Mouse (Mus musculus) hindbrain, embryonic 16.5 days (tissue): ENCODE results near the gene Spdef. TPM values are rescaled to one million over a fixed set of nuclear protein-coding genes. Genes with fewer than 3 reads are reported as not detected.

ENCODE experiments used
- ATAC-seq: fragments of 200-750 bp; cut with Nextera tagmentation; 2 replicates; pipeline ENCODE4 v1.8.0; 2017; ENCODE audit warnings: moderate TSS enrichment, moderate library complexity
- H3K27ac ChIP-seq: fragments of 300-500 bp; sonication (generic); 2 replicates; pipeline ENCODE4 v1.5.1; 2014; ENCODE audit warnings: low read depth, mild to moderate bottlenecking, control low read depth, low read length, moderate library complexity
- H3K27me3 ChIP-seq: fragments of 300-500 bp; sonication (generic); replicated peaks from 2 replicates; pipeline ENCODE4 v1.6.1; 2014; ENCODE audit warnings: low read length; ENCODE audit not compliant: control insufficient read depth, insufficient read depth
- H3K36me3 ChIP-seq: fragments of 300-500 bp; sonication (generic); 2 replicates; pipeline ENCODE4 v1.6.1; 2014; ENCODE audit warnings: mild to moderate bottlenecking, low read length, moderate library complexity, mixed read lengths; ENCODE audit not compliant: control insufficient read depth, insufficient read depth
- H3K4me1 ChIP-seq: fragments of 300-500 bp; sonication (generic); 2 replicates; pipeline ENCODE4 v1.6.1; 2014; ENCODE audit warnings: low read depth, low read length; ENCODE audit not compliant: control insufficient read depth, insufficient read depth
- H3K4me2 ChIP-seq: fragments of 300-500 bp; sonication (generic); 2 replicates; pipeline ENCODE4 v1.6.1; 2014; ENCODE audit warnings: mild to moderate bottlenecking, low read length, control low read depth, moderate library complexity
- H3K4me3 ChIP-seq: fragments of 300-500 bp; sonication (generic); 2 replicates; pipeline ENCODE4 v1.5.1; 2014; ENCODE audit warnings: mild to moderate bottlenecking, low read length, control low read depth, moderate library complexity
- H3K9ac ChIP-seq: fragments of 300-500 bp; sonication (generic); 2 replicates; pipeline ENCODE4 v1.6.1; 2014; ENCODE audit warnings: low read depth, mild to moderate bottlenecking, control low read depth, low read length, moderate library complexity
- H3K9me3 ChIP-seq: fragments of 300-500 bp; sonication (generic); 2 replicates; pipeline ENCODE4 v1.6.1; 2014; ENCODE audit warnings: mild to moderate bottlenecking, low read length, moderate library complexity; ENCODE audit not compliant: control insufficient read depth
- WGBS: fragments of 180-500 bp; shearing (Covaris S2); extraction: QIAGEN DNeasy Blood & Tissue Kit; methylation state at CpG from one replicate; pipeline ENCODE4 v1.1.7; 2014; 5-methylcytosine and 5-hydroxymethylcytosine counted together
- polyA plus RNA-seq: library from polyadenylated mRNA; unstranded; fragments of >200 nt; fragmentation: Nextera tagmentation; extraction: Ambion mirVana; gene quantifications from 2 replicates; pipeline ENCODE4 v1.2.1, GENCODE M21; 2015

The Spdef gene
- polyA plus RNA-seq, 1 experiment from 2014 or later, result 1.6 TPM

DNA sequence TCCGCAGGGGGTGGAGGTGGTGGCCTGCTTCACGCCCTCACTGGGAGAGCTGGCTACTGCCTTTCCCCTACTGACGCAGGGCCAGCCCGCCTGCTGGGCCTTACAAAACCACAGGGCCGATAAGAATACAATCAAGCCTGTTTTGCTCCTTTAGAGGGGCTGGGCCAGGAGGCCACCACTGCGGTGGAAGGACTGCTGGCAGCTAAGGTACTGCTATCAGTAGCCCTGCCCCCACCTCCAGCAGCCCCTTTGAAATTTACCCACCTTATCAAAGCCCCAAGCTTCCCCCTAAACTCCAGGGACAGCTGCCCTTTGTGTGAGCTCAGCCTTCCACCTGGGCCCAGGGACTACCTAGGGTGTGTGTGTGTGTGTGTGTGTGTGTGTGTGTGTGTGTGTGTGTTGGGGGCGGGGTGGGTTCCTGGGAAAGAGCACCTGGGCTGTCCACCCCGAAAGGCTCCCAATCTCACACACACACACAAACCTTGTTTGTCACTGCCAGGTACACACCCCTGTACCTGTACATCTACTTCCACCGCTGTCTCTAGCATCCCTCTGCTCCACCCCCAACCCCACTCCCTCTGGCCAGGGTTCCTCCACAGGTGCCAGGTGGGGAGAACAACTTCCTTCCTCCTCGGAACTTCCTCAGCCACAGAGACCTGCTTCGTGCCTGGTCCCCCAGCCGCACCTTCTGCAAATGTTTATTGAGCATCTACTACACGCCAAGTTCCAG lies 5.8 kb upstream of the Spdef start:
- Histone ChIP-seq H3K36me3 (no peaks in the 10 kb centered on the region), H3K27ac (no peak overlapping the region), H3K4me1 (no peaks in the 10 kb centered on the region), H3K4me3 (no peak overlapping the region), H3K4me2 (no peak overlapping the region), H3K9ac (no peak overlapping the region), H3K9me3 (no peaks in the 10 kb centered on the region), H3K27me3 (no peaks in the 10 kb centered on the region)
- 22% methylated on average over 13 of the region's 13 CpGs for WGBS
- no peak for ATAC-seq

DNA sequence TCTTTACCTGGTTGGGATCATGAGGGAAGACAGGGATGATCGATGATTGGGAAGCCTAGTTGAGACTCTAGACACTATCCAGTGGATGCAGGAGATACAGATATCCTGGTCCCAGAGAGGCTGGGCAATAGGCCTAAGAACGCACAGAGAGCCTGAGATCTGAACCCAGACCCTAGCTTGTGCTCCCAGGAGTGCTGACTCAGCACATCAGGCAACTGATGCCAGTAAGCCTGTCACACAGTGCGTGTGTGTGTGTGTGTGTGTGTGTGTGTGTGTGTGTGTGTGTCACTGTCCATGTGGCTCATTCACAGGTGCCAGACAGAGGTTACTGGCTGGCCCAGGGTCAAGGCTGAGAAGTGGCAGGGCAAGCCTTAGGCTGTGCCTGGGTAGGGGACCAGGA lies 3.9 kb upstream of the Spdef start:
- no peaks in the 10 kb centered on the region for H3K9me3 ChIP-seq
- no peaks in the 10 kb centered on the region for H3K36me3 ChIP-seq
- no peak overlapping the region for H3K27ac ChIP-seq
- H3K4me1 ChIP-seq, result no peaks in the 10 kb centered on the region
- no peak overlapping the region for H3K4me2 ChIP-seq
- no peak overlapping the region for H3K9ac ChIP-seq
- no peak for ATAC-seq
- no peak overlapping the region for H3K4me3 ChIP-seq
- 91% methylated on average over 3 of the region's 3 CpGs for WGBS
- H3K27me3 ChIP-seq, result no peaks in the 10 kb centered on the region

- whole genome bisulfite sequencing, result 71% methylated on average over 5 of the region's 5 CpGs
- no peak for ATAC-seq
- no peak overlapping the region for H3K4me2 ChIP-seq
These were observed 3.4 kb upstream of the Spdef start for GRCm38 (mm10) chr17:27732152-27732551.

GRCm38 (mm10) chr17:27726527-27726926 lies 2.2 kb downstream of the Spdef start:
- Histone ChIP-seq H3K4me2 (no peak overlapping the region), H3K4me3 (no peak overlapping the region), H3K27ac (no peak overlapping the region), H3K9ac (no peak overlapping the region), H3K36me3 (no peaks in the 10 kb centered on the region), H3K27me3 (no peaks in the 10 kb centered on the region), H3K9me3 (no peaks in the 10 kb centered on the region), H3K4me1 (peaks cover 8% of the 10 kb centered on the region; the same call in 1 of the 2 replicates)
- ATAC-seq, result no peak
- WGBS, result 61% methylated on average over 7 of the region's 7 CpGs

More at GRCm38 (mm10) chr17:27732152-27732551, 3.4 kb upstream of the Spdef start:
- Histone ChIP-seq H3K9ac (no peak overlapping the region; the same call in 1 of the 2 replicates), H3K27ac (no peak overlapping the region), H3K36me3 (no peaks in the 10 kb centered on the region), H3K9me3 (no peaks in the 10 kb centered on the region), H3K27me3 (no peaks in the 10 kb centered on the region), H3K4me1 (no peaks in the 10 kb centered on the region), H3K4me3 (no peak overlapping the region)

DNA sequence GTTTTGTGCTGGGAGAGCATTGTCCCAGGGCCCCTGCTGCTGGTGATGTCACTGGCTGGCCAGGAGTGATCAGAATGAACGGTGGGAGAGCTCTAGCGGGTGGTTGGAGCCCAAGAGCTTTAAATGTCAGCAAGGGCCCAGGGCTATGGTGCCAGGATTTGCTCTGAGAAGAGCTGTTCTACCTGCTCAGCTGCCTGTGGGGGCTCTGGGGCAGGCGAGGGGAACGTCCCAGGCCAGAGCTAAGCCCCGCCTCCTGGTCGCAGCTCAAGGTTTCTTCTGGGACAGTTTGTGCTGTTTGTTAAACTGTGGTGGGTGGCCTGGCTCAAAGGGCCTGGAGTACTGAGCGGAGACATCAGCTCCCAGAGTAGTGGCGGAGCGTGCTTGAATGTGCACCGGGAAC lies 3.3 kb downstream of the Spdef start:
- Histone ChIP-seq H3K27me3 (no peaks in the 10 kb centered on the region), H3K4me2 (no peak overlapping the region), H3K36me3 (no peaks in the 10 kb centered on the region), H3K9me3 (no peaks in the 10 kb centered on the region), H3K27ac (no peak overlapping the region), H3K9ac (no peak overlapping the region), H3K4me3 (no peak overlapping the region), H3K4me1 (peaks cover 8% of the 10 kb centered on the region; the same call in 1 of the 2 replicates)
- no peak for ATAC-seq
- 14% methylated on average over 10 of the region's 10 CpGs for WGBS

DNA sequence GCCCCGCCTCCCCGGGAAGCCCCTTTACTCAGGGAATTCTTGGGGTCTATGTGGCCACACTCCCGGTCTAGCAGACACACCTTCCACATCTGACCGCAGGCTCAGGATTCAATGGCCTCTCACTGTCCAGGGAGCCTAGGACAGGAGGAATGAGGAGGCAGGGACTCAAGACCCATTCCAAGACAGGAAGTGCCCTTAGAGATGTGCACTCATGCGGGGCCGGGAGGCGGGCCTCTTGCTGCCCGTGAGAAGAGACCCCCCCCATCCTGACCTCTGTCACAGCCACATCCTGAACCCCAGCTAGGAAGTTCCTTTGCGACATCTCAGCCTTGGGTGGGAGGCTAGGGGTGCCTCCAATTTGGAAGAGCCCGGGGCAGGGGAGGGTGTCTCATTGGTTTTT lies 3.7 kb downstream of the Spdef start:
- Histone ChIP-seq H3K4me1 (peaks cover 8% of the 10 kb centered on the region; the same call in 1 of the 2 replicates), H3K27ac (no peak overlapping the region), H3K9me3 (no peaks in the 10 kb centered on the region), H3K27me3 (no peaks in the 10 kb centered on the region), H3K4me2 (no peak overlapping the region), H3K36me3 (no peaks in the 10 kb centered on the region), H3K4me3 (no peak overlapping the region), H3K9ac (no peak overlapping the region)
- 29% methylated on average over 10 of the region's 10 CpGs for WGBS
- ATAC-seq, result no peak

GRCm38 (mm10) chr17:27724327-27724726 lies 4.4 kb downstream of the Spdef start:
- Histone ChIP-seq H3K9ac (no peak overlapping the region), H3K4me1 (peaks cover 8% of the 10 kb centered on the region; the same call in 1 of the 2 replicates), H3K27me3 (no peaks in the 10 kb centered on the region), H3K27ac (no peak overlapping the region), H3K4me2 (no peak overlapping the region), H3K9me3 (no peaks in the 10 kb centered on the region), H3K36me3 (no peaks in the 10 kb centered on the region), H3K4me3 (no peak overlapping the region)
- no peak for ATAC-seq
- 51% methylated on average over 3 of the region's 3 CpGs for WGBS

DNA sequence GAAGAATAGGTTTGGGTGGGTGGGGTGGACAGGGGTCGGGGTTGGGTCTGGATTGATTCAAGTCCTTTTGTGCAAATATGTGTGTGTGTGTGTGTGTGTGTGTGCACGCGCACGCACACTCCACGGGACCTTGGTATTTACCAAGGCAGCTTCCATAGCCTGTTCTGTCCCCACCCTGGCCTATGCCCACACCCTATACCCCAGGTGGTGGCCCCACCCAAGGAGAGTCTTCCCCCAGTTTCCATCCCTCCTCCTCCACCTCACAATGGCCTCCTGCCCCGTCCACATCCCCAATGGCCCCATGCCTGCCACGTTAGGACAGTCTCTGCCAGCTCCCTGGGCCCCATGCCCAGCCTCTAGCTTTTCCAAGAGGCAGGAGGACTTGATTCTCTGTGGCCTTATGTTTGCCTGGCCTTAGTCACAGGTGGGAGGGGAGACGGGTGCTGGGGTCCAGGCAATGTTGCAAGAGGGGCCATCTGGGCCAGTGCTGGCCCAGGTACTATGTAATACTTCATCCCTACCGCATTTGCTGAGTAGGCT lies 7.6 kb downstream of the Spdef start:
- peaks cover 15% of the 10 kb centered on the region; the same call in 1 of the 2 replicates for H3K4me1 ChIP-seq
- no peaks in the 10 kb centered on the region for H3K27me3 ChIP-seq
- H3K9ac ChIP-seq, result no peak overlapping the region
- peak; percentile 45; the same call in 1 of the 2 replicates for ATAC-seq
- H3K4me2 ChIP-seq, result no peak overlapping the region
- no peaks in the 10 kb centered on the region for H3K36me3 ChIP-seq
- H3K9me3 ChIP-seq, result no peaks in the 10 kb centered on the region
- no peak overlapping the region for H3K27ac ChIP-seq
- no peak overlapping the region for H3K4me3 ChIP-seq
- 66% methylated on average over 9 of the region's 9 CpGs for WGBS

GRCm38 (mm10) chr17:27720326-27720725 lies 8.4 kb downstream of the Spdef start:
- no peak overlapping the region for H3K4me2 ChIP-seq
- H3K36me3 ChIP-seq, result no peaks in the 10 kb centered on the region
- peaks cover 12% of the 10 kb centered on the region; the same call in 1 of the 2 replicates for H3K4me1 ChIP-seq
- ATAC-seq, result no peak
- no peaks in the 10 kb centered on the region for H3K9me3 ChIP-seq
- H3K9ac ChIP-seq, result no peak overlapping the region
- H3K27me3 ChIP-seq, result no peaks in the 10 kb centered on the region
- H3K27ac ChIP-seq, result no peak overlapping the region
- 41% methylated on average over 9 of the region's 9 CpGs for WGBS
- no peak overlapping the region for H3K4me3 ChIP-seq
